Mouse (Mus musculus) ES-E14 (cell line): Measurements from ENCODE around the gene Ralgapa2.

Experiments
- HCFC1 ChIP-seq: IDR thresholded peaks from 2 replicates; pipeline ENCODE4 v1.6.1; 2012; ENCODE audit warnings: low read length, inconsistent platforms, borderline replicate concordance; ENCODE audit not compliant: insufficient read depth
- ZNF384 ChIP-seq: IDR thresholded peaks from 2 replicates; pipeline ENCODE4 v1.6.1; 2012; ENCODE audit warnings: low read depth, low read length, inconsistent platforms

DNA sequence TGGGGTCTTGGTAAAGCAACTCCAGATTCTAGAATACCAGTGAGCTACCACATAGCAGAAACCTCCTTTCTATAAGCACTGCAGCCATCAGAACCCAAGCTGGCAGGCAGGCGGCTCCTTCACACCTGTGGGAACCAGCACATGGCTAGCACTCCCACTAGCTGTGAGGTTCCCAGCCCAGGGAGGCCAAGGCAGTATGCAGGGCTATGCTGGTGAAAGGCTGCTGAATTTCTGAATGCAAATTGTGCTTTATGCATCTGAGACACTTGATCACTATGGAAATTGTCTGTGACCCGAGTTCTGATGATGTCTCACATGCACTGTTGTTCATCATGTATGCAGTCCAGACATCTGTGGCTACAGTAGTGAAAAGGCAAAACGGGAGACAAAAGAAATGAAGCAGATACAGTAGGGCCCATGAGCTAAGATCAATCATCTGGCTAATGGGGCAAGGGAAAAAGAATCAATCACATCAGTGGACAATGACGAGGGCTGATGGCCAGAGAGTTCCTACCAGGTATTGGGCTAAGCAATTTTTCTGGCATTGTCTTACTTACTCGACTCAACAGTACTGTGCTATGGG lies 180.2 kb downstream of the Ralgapa2 start:
- TF ChIP-seq ZNF384 (no peak), HCFC1 (no peak)
